12 mouse cellular contexts compared by ENCODE assay signal in genomic region chr1:58366737-58367471, GRCm38 (mm10). TPM values are rescaled to one million over a fixed set of nuclear protein-coding genes. Genes with fewer than 3 reads are reported as not detected.
DNase-seq lines count a peak whose midpoint lies in the region; TF ChIP-seq lines count a peak whose summit lies in the region.
"Had no signal": no experiment of that assay in that cellular context is flagged by ENCODE, and none has a peak within 500 bp of the region (broad histone marks: within the 10 kb centered on the region; RNA-seq: fewer than 3 reads in every experiment).

No protein-coding gene starts in this region.

- peak overlapping the region; percentile 84 for H3K27ac ChIP-seq in small intestine, adult 2 months (ENCODE audit: insufficient read depth, low read depth, low read length)
- H3K27ac ChIP-seq: kidney, postnatal 0 days; midbrain, embryonic 12.5 days; neural tube, embryonic 15.5 days had no signal

- TF ChIP-seq POLR2A in small intestine, adult 2 months (IDR thresholded peaks at IDR 0.05; ENCODE audit: low read depth, low read length): no peak

- intact Hi-C loops in heart, postnatal 25 days (cut with DNase I): no loop called here

- peaks cover 9% of the 10 kb centered on the region; the same call in 1 of the 2 replicates for H3K4me1 ChIP-seq in small intestine, adult 2 months (ENCODE audit: control insufficient read depth, insufficient read depth, insufficient read length, low read length)
- H3K4me1 ChIP-seq: midbrain, embryonic 12.5 days; neural tube, embryonic 15.5 days had no signal

- WGBS in small intestine, adult 2 months: 44% methylated on average over 12 of the region's 12 CpGs

- no peak overlapping the region for H3K4me3 ChIP-seq in small intestine, adult 2 months (ENCODE audit: low read depth, low read length)
- H3K4me3 ChIP-seq: midbrain, embryonic 12.5 days; neural tube, embryonic 15.5 days had no signal

- H3K36me3 ChIP-seq in small intestine, adult 2 months (ENCODE audit: control insufficient read depth, insufficient read depth, low read length): no peaks in the 10 kb centered on the region
- H3K36me3 ChIP-seq: midbrain, embryonic 12.5 days; neural tube, embryonic 15.5 days had no signal

- H3K27me3 ChIP-seq in small intestine, adult 2 months (ENCODE audit: control insufficient read depth, insufficient read depth, low read length): no peaks in the 10 kb centered on the region
- H3K27me3 ChIP-seq: midbrain, embryonic 12.5 days; neural tube, embryonic 15.5 days had no signal

- DNase-seq in heart, adult 11 months: peak; percentile 78
- DNase-seq in heart, postnatal 25 days (ENCODE audit: low spot score): no peak
- DNase-seq in retina, postnatal 1 day: peak; percentile 24
- DNase-seq in retina, embryonic 14.5 days (ENCODE audit: low spot score): no peak
- peak; percentile 55 for DNase-seq in brain, adult 2 months (ENCODE audit: low read depth, low spot score)
- DNase-seq in heart, adult 9 months (ENCODE audit: low spot score in 2 of 2): no peak
- no peak for DNase-seq in ovary, postnatal 14 days (ENCODE audit: low spot score)
- DNase-seq: lung, adult 18-20 months had no signal

- no peak for TF ChIP-seq CTCF in small intestine, adult 2 months (IDR thresholded peaks at IDR 0.05; ENCODE audit: extremely low read depth, insufficient read length, insufficient replicate concordance, low read depth, low read length)

RNA-seq across cellular contexts. Expression of gene Bzw1, which starts 25.8 kb away (rescaled TPM):
- 10 to 100 TPM; 62.7 to 75.9 TPM for total RNA-seq in heart, postnatal 25 days (2021)
- polyA plus RNA-seq in small intestine, adult 2 months (2012; rRNA removed): 5.6 and 9.6 TPM in 2 replicates

RNA-seq across cellular contexts. Expression of gene Clk1, which starts 57.0 kb away (rescaled TPM):
- total RNA-seq in heart, postnatal 25 days (2021): 10 to 100 TPM; 53.1 to 59.9 TPM
- 4.4 and 11.1 TPM in 2 replicates for polyA plus RNA-seq in small intestine, adult 2 months (2012; rRNA removed)

Comparison
In these comparisons a context has a peak if more than half of its experiments do, and no peak if none do; other contexts are left out.
1. DNase-seq: peak in heart, adult 11 months (single experiment), retina, postnatal 1 day (single experiment) and brain, adult 2 months (single experiment); none in heart, postnatal 25 days (single experiment), retina, embryonic 14.5 days (single experiment), heart, adult 9 months (0 of 2) and ovary, postnatal 14 days (single experiment).